Mouse (Mus musculus): Measurements from ENCODE around the gene 2210016L21Rik.

- TF ChIP-seq CTCF (IDR thresholded peaks at IDR 0.05; ENCODE audit: extremely low read depth, insufficient read depth, insufficient read length, insufficient replicate concordance) (no peak), POLR2A (IDR thresholded peaks at IDR 0.05; ENCODE audit: low read depth, low read length) (no peak)
These were observed 22.5 kb downstream of the 2210016L21Rik start for GRCm38 (mm10) chr5:114964315-114964966.

Data from spleen, adult 2 months (tissue).